Mouse (Mus musculus) embryonic fibroblast, embryonic 13.5 days (primary cell): ENCODE measurements around the gene Kcna2.

Experiments used
- CTCF ChIP-seq: IDR thresholded peaks from 2 replicates; pipeline ENCODE4 v1.5.1; 2011; ENCODE audit warnings: mild to moderate bottlenecking, control low read depth, low read length, moderate library complexity, borderline replicate concordance; ENCODE audit not compliant: insufficient read depth
- POLR2A ChIP-seq: IDR thresholded peaks from 2 replicates; pipeline ENCODE4 v1.6.1; 2011; ENCODE audit warnings: low read depth, mild to moderate bottlenecking, control low read depth, low read length, moderate library complexity

GRCm38 (mm10) chr3:107087410-107087809 is 13.5 kb upstream of the Kcna2 start:
- TF ChIP-seq POLR2A = no peak
- TF ChIP-seq CTCF = no peak
